Mouse (Mus musculus) brain, adult 2 months (tissue): ENCODE data around the gene Vmn2r90.
A peak's percentile ranks its signal among the peaks of the same experiment; 100 is the strongest.
"Not testable (repeated sequence)": the region's sequence is repeated elsewhere in the genome, so short reads cannot be mapped to it uniquely, and the experiment has no call there.

Source experiments
- DNase-seq: peaks from one replicate; pipeline ENCODE4 v3.0.0; 2011; ENCODE audit warnings: low read depth, low spot score

Gene Vmn2r90

DNA sequence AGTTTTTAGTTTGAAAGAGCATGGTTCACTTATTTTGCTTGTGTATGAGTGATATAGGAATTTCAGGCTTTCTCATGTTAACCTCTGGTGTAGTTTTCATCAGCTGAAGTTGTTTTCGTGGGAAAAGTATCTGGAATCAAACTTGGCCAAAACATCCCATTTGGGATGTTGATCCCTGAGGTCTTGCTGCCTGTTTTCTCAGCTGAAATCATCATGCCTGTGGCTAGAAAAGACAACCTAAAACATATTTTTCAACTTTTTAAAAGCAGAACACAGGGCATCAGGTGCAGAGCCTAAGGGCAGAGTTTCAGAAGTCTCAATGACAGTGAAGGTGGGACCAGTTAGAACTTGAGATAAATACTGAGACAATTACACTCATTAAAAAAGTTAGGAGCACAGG lies at the start of gene Vmn2r90:
Gene Vmn2r90, plus strand, starts transcription at position 301 of the 400 bp plus-strand sequence.
- DNase-seq = no peak

GRCm38 (mm10) chr17:17654997-17655828 lies 48.3 kb upstream of the Vmn2r90 start:
- no peak for DNase-seq

- no peak for DNase-seq
These were observed 47.7 kb upstream of the Vmn2r90 start for GRCm38 (mm10) chr17:17655829-17656176.

DNA sequence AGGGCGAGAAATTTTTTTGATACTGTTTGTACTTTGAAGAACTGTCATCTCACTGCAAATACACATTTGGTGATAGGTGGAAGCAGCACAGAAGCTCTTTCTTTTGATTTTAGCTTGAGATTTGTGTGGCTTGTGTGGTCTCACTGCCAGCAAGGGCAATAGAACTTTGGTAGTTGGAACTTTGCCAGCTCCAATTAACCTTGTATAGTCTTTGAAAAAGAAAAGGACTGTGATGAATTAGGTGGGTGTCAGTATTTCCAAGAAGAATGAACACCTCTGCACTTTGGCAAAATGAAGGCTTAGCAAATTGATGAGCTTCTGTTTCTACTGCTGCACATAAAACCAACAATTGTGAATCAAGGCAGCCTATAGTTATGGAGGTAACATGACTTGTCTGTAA lies 24.8 kb upstream of the Vmn2r90 start:
- no peak for DNase-seq

- no peak for DNase-seq
These were observed 12.9 kb upstream of the Vmn2r90 start for GRCm38 (mm10) chr17:17690659-17691058.

DNA sequence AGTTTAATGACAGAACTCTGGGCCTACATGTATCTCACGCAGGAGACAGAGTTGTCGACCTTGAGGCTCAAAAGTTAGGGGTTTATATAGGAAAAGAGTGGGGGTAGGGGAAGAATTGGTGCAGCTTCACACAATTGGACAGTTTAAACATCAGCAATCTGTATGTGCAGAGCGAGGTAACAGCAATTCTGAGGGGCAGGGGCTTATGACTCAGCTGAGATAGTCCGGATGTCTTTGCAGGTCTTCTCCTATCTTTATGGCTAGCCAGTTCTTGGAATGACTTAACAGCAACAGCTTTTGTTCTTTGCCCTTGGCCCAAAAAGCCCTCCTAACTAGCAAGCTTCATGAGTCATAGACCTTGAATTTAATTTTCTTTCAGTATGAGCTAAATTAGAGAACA lies 28.8 kb downstream of the Vmn2r90 start:
- DNase-seq = not testable (repeated sequence)

GRCm38 (mm10) chr17:17738635-17739034 lies 35.1 kb downstream of the Vmn2r90 start:
- DNase-seq = no peak

- not testable (repeated sequence) for DNase-seq
These were observed 35.8 kb downstream of the Vmn2r90 start for GRCm38 (mm10) chr17:17739300-17739699.

DNA sequence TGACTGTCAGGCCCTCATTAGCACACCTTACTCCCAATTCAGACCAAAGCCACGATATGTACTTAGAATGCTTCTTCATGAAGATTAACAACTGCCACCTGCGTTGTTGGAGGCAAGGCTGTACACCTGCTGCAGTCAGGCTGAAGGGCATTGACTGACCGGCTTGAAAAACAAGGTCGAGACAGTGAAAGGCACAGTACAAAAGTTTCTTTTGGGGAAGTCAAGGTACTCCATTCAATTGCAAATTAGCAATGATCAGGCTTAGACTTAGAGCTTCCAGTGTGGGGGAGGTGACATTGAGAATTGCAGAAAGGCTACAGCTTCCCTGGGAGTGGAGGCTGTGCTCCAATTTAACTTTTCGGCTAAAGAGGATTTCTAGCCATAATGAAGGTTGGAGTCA lies 36.4 kb downstream of the Vmn2r90 start:
- not testable (repeated sequence) for DNase-seq

DNA sequence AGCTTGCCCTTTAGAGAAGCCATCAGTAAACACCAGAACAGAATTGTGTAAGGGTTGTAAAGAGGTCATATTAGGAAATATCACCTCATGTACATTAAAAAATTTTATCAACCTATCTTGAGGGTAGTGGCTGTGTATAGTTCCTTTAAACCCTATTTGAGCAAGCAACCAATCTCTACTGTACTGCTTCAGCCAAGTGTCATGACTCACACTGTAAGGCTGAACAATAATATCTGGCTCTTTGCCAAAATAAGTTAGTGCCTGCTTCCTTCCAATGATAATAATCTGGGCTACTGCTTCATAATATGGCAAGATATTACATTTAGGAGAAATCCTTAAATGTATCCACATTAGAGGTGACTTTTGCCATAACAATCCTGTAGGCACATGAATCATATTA lies 38.0 kb downstream of the Vmn2r90 start:
- DNase-seq = not testable (repeated sequence)

DNA sequence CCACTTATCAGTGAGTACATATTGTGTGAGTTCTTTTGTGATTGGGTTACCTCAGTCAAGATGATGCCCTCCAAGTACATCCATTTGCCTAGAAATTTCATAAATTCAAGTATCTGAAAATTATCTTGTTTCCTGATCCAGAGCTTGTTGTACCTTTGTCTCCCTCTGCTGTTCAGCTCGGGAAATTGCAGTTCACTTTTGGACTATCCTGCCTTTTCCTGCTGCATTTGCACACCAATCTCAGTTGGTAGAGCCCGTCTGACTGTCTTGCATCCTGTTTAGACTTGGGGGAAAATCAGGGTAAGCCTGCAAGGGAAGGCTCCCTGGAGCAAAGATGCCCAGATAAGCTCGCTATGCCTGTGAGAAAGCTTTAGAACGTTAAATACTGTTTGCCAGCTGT lies 45.8 kb downstream of the Vmn2r90 start:
- peak; percentile 80 for DNase-seq

GRCm38 (mm10) chr17:17762614-17763293 lies 59.2 kb downstream of the Vmn2r90 start:
- no peak for DNase-seq

DNA sequence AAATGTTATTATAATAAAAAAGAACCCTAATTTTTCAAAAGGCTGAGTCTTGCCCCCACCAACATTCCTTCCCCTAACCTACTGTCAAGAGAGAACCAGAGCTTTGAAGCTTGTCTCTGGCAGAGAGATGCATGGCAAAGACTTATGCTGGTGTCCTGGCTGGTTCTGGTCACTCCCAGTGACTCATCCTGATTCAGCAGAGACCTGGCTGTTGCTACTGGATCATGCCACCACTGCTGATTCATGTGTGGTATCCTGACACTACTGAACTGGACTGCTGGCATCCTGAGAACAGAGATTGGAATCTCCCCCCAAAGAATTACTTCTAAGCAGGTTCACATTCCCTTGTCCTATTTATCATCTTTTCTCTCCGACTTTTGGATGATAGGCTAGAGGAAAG lies 60.7 kb downstream of the Vmn2r90 start:
- DNase-seq = no peak

- peak; percentile 80 for DNase-seq
These were observed 62.9 kb downstream of the Vmn2r90 start for GRCm38 (mm10) chr17:17766481-17766880.
